Mouse (Mus musculus) ES-E14 (cell line): Measurements from ENCODE around the gene B4galnt1. TPM values are rescaled to one million over a fixed set of nuclear protein-coding genes. Genes with fewer than 3 reads are reported as not detected.
"Not testable (repeated sequence)": the region's sequence is repeated elsewhere in the genome, so short reads cannot be mapped to it uniquely, and the experiment has no call there.

Source experiments
- DNase-seq: peaks from one replicate; pipeline ENCODE4 v3.0.0-alpha.2; 2013; ENCODE audit warnings: low read depth, low spot score
- H3K27ac ChIP-seq: 2 replicates; pipeline ENCODE4 v1.5.1; 2012; ENCODE audit warnings: low read depth, mild to moderate bottlenecking, low read length, moderate library complexity, mixed read lengths; ENCODE audit not compliant: poor library complexity, insufficient read depth, severe bottlenecking
- H3K36me3 ChIP-seq: 2 replicates; pipeline ENCODE4 v1.6.1; 2012; ENCODE audit warnings: mild to moderate bottlenecking, low read length, moderate library complexity, mixed read lengths; ENCODE audit not compliant: control insufficient read depth, poor library complexity, insufficient read depth, severe bottlenecking
- H3K4me1 ChIP-seq, 2 experiments: fragments of 150-350 bp in 1 of 2; sonication (generic) in 1 of 2; 2 replicates each; pipeline ENCODE4 v1.6.1; 2012; ENCODE audit warnings: low read length in 2 of 2, mild to moderate bottlenecking in 1 of 2, mixed read lengths in 1 of 2; ENCODE audit not compliant: control insufficient read depth in 2 of 2, insufficient read depth in 2 of 2, poor library complexity in 1 of 2
- H3K4me3 ChIP-seq, 2 experiments: fragments of 150-350 bp in 1 of 2; sonication (generic) in 1 of 2; 2 replicates each; pipeline ENCODE4 v1.5.1; 2012; ENCODE audit warnings: low read length in 2 of 2, low read depth in 1 of 2, mild to moderate bottlenecking in 1 of 2, mixed read lengths in 1 of 2; ENCODE audit not compliant: insufficient read depth in 1 of 2, poor library complexity in 1 of 2, severe bottlenecking in 1 of 2
- H3K9ac ChIP-seq: 2 replicates; pipeline ENCODE4 v1.6.1; 2012; ENCODE audit warnings: low read depth, mild to moderate bottlenecking, low read length, mixed read lengths; ENCODE audit not compliant: poor library complexity, insufficient read depth, severe bottlenecking
- H3K9me3 ChIP-seq: fragments of 150-350 bp; sonication (generic); 2 replicates; pipeline ENCODE4 v1.6.1; 2012; ENCODE audit warnings: low read depth, mild to moderate bottlenecking, low read length; ENCODE audit not compliant: control insufficient read depth, insufficient read depth
- CHD2 ChIP-seq: IDR thresholded peaks from 2 replicates; pipeline ENCODE4 v1.6.1; 2014; ENCODE audit warnings: mild to moderate bottlenecking, low read depth, low read length, inconsistent platforms
- HCFC1 ChIP-seq: IDR thresholded peaks from 2 replicates; pipeline ENCODE4 v1.6.1; 2012; ENCODE audit warnings: low read length, inconsistent platforms, borderline replicate concordance; ENCODE audit not compliant: insufficient read depth
- MAFK ChIP-seq: IDR thresholded peaks from 2 replicates; pipeline ENCODE4 v1.6.1; 2014; ENCODE audit warnings: mild to moderate bottlenecking, low read depth, low read length, inconsistent platforms; ENCODE audit not compliant: insufficient read depth
- ZC3H11A ChIP-seq: IDR thresholded peaks from 2 replicates; pipeline ENCODE4 v1.6.1; 2012; ENCODE audit warnings: low read depth, mild to moderate bottlenecking, inconsistent platforms, low read length, borderline replicate concordance
- ZNF384 ChIP-seq: IDR thresholded peaks from 2 replicates; pipeline ENCODE4 v1.6.1; 2012; ENCODE audit warnings: low read depth, low read length, inconsistent platforms
- in situ Hi-C, 2 experiments: fragments of 600-800 bp; cut with MboI; formaldehyde crosslinking; loops; one replicate each; pipeline ENCODE4 v1.15.1; 2025; ENCODE audit warnings: low sequenced_read_pairs in 2 of 2, inconsistent platforms in 1 of 2; ENCODE audit not compliant: unreplicated experiment in 2 of 2
- total RNA-seq: library from RNA; depleted of rRNA; stranded (reverse); fragments of 300-350 nt; gene quantifications from 2 replicates; pipeline ENCODE4 v1.2.3, GENCODE M21; 2012

The B4galnt1 gene
- total RNA-seq, 1 experiment: 4.5 TPM

GRCm38 (mm10) chr10:127191191-127192056, 26.4 kb downstream of the B4galnt1 start:
- Histone ChIP-seq H3K4me3 (no peak overlapping the region), H3K4me1 (peaks cover 5 to 24% of the 10 kb centered on the region in 2 experiments)
- in situ Hi-C loops: no loop called here

GRCm38 (mm10) chr10:127192057-127192328, 27.0 kb downstream of the B4galnt1 start:
- H3K4me3 ChIP-seq, DNase-seq, H3K36me3 ChIP-seq, H3K9ac ChIP-seq, H3K9me3 ChIP-seq, H3K27ac ChIP-seq, in situ Hi-C loops: not testable (repeated sequence)
- peaks cover 5 to 28% of the 10 kb centered on the region in 2 experiments for H3K4me1 ChIP-seq
- TF ChIP-seq ZNF384: peak; percentile 52; the same call in 1 of the 2 replicates

More at GRCm38 (mm10) chr10:127191191-127192056, 26.4 kb downstream of the B4galnt1 start:
- Histone ChIP-seq H3K27ac (no peak overlapping the region), H3K36me3 (peaks cover 7% of the 10 kb centered on the region; the same call in 1 of the 2 replicates), H3K9ac (no peak overlapping the region), H3K9me3 (no peaks in the 10 kb centered on the region)
- no peak for DNase-seq
- TF ChIP-seq MAFK (no peak), ZC3H11A (no peak), HCFC1 (no peak), CHD2 (no peak), ZNF384 (no peak)

- Histone ChIP-seq H3K9ac (no peak overlapping the region), H3K36me3 (peaks cover 6% of the 10 kb centered on the region; the same call in 1 of the 2 replicates), H3K4me3 (no peak overlapping the region), H3K27ac (no peak overlapping the region), H3K9me3 (no peaks in the 10 kb centered on the region), H3K4me1 (peaks cover 9 to 29% of the 10 kb centered on the region in 2 experiments)
- DNase-seq: no peak
- TF ChIP-seq ZC3H11A: no peak
- no peak for TF ChIP-seq MAFK
- no peak for TF ChIP-seq HCFC1
- TF ChIP-seq CHD2: no peak
- no peak for TF ChIP-seq ZNF384
- in situ Hi-C loops: no loop called here
Observed at GRCm38 (mm10) chr10:127193011-127193410, 28.0 kb downstream of the B4galnt1 start.

GRCm38 (mm10) chr10:127194428-127195327, 29.7 kb downstream of the B4galnt1 start:
- Histone ChIP-seq H3K36me3 (peaks cover 20% of the 10 kb centered on the region; the same call in 1 of the 2 replicates), H3K4me1 (peaks cover 9 to 29% of the 10 kb centered on the region in 2 experiments), H3K4me3 (peak overlapping the region; percentile 85 to 98), H3K9me3 (no peaks in the 10 kb centered on the region), H3K9ac (peak overlapping the region; percentile 91), H3K27ac (peak overlapping the region; percentile 75; the same call in 1 of the 2 replicates)
- in situ Hi-C loops: no loop called here
- TF ChIP-seq ZNF384: no peak
- no peak for TF ChIP-seq MAFK
- no peak for TF ChIP-seq CHD2
- no peak for TF ChIP-seq ZC3H11A
- TF ChIP-seq HCFC1: no peak
- DNase-seq: no peak
